Mouse (Mus musculus) T-helper 1 cell (primary cell): ENCODE results near the gene Lcorl.

ENCODE experiments used
- in situ Hi-C: fragments of 300-600 bp; cut with MboI, MseI; formaldehyde crosslinking; loops from one replicate; pipeline ENCODE4 v1.15.1; 2025; ENCODE audit warnings: high pct_unique_total_duplicates

The Lcorl gene

DNA sequence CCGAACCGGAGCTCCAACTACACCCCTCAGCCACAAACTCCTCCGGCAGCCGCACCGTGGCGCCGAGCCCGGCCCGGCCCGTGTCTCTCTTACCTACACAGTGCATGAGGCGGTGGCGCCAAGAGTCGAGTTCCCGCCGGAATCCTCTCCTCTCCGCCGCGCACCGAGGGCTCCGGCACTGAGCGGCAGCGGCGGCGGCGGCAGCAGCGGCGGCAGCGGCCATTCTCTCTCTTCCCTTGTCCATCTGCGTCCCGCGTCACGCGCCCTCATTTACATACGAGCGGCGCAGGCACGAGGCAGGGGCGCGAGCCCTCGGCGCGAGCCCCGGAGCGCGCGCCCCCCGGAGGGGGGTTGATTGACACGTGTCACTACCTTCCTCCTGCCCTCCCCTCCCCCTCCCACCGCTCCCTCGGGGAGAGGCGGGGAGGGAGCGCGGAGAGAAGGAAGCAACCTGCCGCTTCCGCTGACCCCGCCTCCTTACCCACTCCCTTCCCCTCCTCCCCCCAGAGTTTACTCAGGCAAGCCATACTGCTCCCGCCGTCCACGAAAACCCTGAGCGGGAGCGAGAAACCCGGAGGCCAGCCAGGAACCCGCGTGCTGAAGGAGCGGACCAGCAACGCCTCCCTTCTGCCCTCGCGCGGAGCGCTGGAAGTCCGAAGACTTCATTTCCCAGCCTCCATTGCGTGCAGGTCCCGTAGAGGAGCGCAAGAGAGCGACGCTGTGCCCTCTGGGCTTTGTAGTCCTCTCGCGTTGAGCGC lies at the start of gene Lcorl:
Gene Lcorl, minus strand, starts transcription at position 362 of the 758 bp plus-strand sequence.
- in situ Hi-C loops: no loop called here

DNA sequence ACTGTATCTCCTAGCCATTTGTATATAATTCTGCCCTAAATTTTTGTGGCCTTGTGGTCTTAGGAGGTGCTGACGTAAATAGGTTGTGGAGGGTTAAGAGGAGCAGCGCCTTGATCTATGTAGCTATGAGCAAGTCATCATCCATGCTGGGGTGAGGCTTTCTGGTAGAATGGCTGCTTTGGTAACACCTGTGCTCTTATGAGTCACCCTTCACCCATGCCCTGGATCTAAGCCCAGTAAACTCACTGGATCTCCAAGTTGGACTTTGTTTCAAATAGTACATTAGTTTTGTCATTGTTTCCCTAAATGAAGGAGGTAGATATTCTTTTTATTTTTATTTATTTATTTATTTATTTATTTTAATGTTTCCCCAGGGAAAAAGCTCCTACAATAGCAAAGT lies 47.3 kb upstream of the Lcorl start:
- in situ Hi-C loops: loop anchor here (10.0 kb wide), 1 partner anchor 150 kb away; no protein-coding TSS in a partner anchor

DNA sequence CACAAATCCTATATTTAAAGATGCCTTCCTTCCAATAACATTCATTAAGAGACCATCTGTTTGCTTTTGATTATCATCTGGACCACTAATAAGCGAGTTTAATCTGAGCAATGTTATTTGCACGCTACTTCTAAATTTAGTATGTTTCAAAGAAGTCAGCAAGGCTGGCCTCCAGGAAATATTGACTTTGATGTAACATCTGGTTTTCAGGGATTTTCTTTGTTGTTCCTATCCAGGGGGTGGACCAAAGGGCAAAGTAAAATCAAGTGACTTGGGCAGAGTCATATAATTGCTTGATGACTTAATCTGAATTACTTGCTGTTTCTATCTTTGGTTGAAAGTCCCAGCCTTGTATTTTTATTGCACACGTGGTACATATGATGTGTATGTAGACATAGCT lies 45.8 kb upstream of the Lcorl start:
- in situ Hi-C loops: loop anchor here (10.0 kb wide), 1 partner anchor 148 kb away; no protein-coding TSS in a partner anchor

GRCm38 (mm10) chr5:45895362-45895761 lies 37.9 kb upstream of the Lcorl start:
- in situ Hi-C loops: loop anchor here (10.0 kb wide), 1 partner anchor 439 kb away; no protein-coding TSS in a partner anchor

DNA sequence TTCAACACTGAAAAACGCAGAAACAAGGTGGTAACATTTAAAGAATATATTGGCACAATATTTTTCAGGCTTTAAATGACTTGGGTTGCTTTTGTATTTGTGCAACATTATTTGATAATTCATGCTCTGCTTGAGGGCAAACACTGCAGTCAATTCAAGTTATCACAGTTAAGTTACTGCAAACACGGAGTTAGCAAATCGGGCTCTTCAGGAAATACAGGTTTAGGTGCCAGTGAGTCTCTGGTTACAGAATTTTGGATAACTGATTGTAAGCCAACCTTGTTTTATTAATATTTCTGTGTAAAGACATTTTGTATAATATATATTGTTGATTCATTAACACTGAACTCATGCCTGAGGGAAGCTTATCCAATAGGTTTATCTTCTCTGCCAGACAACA lies 36.3 kb upstream of the Lcorl start:
- in situ Hi-C loops: loop anchor here (10.0 kb wide), 1 partner anchor 441 kb away; no protein-coding TSS in a partner anchor

DNA sequence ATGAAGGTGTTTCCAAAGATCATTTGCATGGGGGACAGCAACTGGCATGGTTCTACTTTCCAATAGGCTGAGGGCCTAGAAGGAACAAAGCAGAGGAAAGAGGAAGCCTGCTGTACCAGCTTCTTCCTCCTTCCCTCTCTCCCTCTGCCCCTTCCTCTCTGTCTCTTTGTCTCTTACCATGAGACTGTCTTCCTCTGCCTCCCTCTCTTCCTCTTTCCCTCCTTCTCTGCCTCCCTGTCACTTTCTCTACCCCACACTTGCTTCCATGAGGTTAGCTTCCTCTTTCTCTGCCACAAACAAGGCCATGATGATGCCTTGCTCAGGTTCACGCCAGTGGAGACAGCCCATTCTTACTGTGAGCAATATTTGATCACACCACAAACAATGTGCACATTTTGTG lies 18.9 kb upstream of the Lcorl start:
- in situ Hi-C loops: no loop called here

DNA sequence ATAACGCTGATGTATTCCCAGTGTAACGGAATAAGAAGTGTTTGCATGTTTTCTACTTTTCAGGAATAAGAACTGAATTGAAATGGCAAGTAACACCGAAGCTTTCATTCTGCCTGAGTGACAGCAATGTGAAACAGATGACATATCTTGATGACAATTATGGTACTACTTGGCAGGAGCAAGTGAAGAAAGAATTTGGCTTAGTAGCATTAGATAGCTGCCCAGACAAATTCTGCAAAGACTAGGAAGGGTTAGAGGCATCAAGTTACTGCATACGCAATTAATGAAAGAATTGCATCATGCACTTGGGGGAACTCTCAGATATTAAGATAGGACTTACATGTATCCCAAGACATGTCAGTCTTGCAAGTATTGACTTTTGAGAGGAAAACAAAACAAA lies 18.1 kb upstream of the Lcorl start:
- in situ Hi-C loops: no loop called here

- in situ Hi-C loops: no loop called here
These were observed 17.0 kb upstream of the Lcorl start for GRCm38 (mm10) chr5:45874284-45875030.

DNA sequence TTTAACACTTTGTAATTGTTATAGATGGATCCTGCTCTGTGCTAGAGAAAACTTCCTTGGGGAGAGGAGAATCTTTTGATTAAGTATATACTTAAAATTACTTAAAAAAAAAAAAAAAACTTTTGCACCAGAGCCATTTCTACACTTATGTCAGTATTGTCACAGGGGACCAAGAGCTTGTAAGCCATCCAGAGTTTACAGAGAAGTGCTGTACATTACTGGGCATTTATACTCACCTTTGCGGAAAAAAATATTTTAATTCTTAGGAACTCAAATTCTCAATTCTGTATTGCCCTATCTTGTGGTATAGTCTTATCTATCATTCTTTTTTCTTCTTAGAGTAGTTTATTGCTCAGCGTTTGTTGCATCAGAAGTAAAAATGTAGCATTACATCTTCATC lies 953 bp upstream of the Lcorl start:
- in situ Hi-C loops: no loop called here

- in situ Hi-C loops: no loop called here
These were observed 550 bp downstream of the Lcorl start for GRCm38 (mm10) chr5:45856876-45857253.

- in situ Hi-C loops: no loop called here
These were observed 1.1 kb downstream of the Lcorl start for GRCm38 (mm10) chr5:45856303-45856821.

- in situ Hi-C loops: no loop called here
These were observed 1.7 kb downstream of the Lcorl start for GRCm38 (mm10) chr5:45855526-45856302.

DNA sequence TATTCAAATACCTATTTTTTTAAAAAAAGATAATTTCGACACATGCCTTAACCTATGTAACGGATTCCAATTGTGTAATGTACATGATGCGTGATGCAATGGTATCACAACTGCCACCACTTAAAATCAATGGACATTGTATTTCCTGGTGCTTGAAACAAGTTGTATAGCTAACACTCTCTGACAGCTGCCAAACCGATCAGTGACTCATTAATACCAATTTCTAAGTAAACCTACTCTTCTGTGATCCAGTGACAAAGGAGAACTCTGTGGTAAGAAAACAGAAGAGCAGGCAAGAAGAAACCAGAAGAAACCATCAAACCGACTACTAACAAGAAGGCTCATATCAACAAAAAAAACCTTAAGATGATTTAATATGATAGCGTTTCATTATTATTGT lies 12.7 kb downstream of the Lcorl start:
- in situ Hi-C loops: no loop called here

- in situ Hi-C loops: no loop called here
These were observed 22.3 kb downstream of the Lcorl start for GRCm38 (mm10) chr5:45835131-45835530.

DNA sequence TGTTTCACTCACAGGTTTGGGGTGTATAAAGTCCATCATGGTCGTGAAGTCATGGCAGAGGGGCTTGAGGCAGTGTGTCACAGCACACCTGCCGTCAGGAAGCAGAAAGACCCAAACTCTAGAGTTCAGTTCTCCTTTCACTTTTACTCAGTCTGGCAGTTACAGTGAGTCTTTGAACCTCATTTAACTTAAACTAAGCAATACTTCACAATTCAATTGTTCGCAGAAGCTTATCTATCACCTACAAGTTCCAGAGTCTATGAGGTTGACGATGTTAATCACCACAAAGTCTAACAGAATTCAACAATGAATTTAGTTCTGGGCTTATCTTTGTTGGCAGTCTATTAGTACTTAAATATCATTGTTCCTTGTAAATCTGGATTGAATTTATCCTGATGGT lies 45.9 kb downstream of the Lcorl start:
- in situ Hi-C loops: no loop called here

GRCm38 (mm10) chr5:45791864-45792263 lies 65.6 kb downstream of the Lcorl start:
- in situ Hi-C loops: no loop called here

DNA sequence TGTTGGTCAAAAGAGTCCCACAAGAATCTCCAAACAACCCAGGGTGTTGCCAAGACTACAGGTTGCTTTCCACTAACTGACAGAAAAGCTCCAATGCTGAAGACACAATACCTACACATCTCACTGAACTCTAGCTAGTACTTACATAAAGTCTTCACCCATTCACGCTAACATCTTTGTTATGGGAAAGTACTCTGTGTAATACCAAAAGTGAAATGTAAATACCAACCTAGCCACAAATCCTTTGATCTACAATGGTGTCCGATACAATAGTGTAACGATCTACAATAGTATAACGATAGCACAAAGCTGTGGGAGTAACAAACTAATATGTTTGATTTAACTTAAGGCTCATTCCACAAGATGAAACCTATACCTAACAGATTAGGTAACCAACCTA lies 67.2 kb downstream of the Lcorl start:
- in situ Hi-C loops: no loop called here

DNA sequence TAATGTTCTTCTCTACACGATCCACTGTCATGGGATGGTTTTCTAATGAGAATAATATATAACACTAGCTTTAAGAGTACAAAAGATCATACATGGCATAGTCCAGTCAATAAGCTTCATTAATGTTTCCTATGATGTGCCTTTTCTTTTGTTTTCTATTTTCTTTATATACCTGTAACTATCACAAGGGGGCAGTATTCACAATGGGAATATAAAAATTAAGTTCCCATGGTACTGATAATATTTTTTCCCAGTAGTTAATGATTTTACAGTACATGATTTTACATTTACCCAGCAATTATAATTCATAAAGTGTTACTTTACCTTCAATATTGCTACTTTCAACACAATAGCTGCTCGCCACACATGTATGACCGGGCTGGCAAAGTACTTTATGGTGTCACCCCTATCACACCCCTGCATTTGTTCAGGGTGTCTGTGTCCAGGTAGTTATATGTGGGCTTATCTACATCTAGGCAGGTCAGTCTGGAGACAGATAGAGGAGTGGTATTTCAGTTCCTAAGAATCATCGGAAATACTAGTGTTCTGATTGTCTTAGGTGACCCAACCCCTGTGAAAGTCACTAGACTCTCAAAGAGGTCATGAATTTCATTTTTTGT lies 99.8 kb downstream of the Lcorl start:
- in situ Hi-C loops: loop anchor here (5.0 to 25.0 kb wide), 3 partner anchors 147 to 590 kb away; no protein-coding TSS in a partner anchor

- in situ Hi-C loops: no loop called here
These were observed 119.5 kb downstream of the Lcorl start for GRCm38 (mm10) chr5:45737911-45738310.

GRCm38 (mm10) chr5:45733751-45734150 lies 123.7 kb downstream of the Lcorl start:
- in situ Hi-C loops: no loop called here

DNA sequence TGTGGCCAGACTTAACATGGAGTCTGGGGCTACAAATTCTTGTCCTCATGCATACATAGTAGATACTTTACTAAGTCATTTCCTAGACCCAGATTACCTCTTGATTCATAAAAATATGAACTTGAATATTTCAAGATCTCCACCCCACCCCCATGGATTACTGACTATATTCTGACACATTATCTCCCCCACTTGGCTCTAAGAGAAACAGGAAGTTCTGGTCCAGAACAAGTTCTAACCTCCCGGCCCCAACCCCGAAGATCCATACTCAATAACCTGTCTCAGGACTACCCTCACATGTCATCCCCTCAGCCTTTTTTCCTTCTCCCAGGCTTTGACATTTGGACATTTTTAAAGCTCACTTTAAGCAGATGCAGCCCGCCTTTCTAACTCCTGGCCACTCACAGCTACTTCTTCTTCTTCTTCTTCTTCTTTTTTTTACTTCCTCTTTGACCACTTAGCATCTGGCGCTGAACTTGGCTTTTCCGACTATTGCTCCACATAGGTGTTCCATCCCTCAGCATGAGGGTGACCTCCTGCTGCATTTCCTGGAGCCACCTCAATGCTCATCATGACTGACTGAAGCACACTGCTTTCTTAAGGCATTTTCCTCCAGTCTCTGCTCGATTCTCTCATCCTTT lies 138.4 kb downstream of the Lcorl start:
- in situ Hi-C loops: no loop called here
